Mouse (Mus musculus): ENCODE results near the gene Gpr83.

DNA sequence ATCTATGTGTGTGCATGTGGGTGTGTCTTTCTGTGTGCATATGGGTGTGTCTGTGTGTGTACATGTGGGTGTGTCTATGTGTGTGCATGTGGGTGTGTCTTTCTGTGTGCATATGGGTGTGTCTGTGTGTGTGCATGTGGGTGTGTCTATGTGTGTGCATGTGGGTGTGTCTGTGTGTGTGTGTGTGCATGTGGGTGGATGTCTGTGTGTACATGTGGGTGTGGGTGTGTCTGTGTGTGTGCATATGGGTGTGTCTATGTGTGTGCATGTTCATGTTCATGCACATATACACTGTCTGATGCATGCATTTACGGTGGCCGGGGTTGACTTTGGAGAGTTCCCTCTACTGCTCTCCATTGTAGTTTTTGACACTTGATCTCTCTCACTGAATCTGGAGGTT lies 57.7 kb downstream of the Gpr83 start:
- TF ChIP-seq CTCF (IDR thresholded peaks at IDR 0.05; ENCODE audit: low read depth, low read length) (no peak), POLR2A (IDR thresholded peaks at IDR 0.05; ENCODE audit: extremely low read depth, insufficient read depth, low read length) (no peak)

All from liver, adult 2 months (tissue).